Mouse (Mus musculus) heart, embryonic 11.5 days (tissue): ENCODE measurements around the gene Hs6st3. TPM values are rescaled to one million over a fixed set of nuclear protein-coding genes. Genes with fewer than 3 reads are reported as not detected.
A peak's percentile ranks its signal among the peaks of the same experiment; 100 is the strongest.

Experiments used
- ATAC-seq: fragments of 200-750 bp; cut with Nextera tagmentation; replicated peaks from 2 replicates; pipeline ENCODE4 v1.8.0; 2017; ENCODE audit warnings: moderate library complexity; ENCODE audit not compliant: insufficient number of reproducible peaks, low FRiP score, low TSS enrichment
- H3K27ac ChIP-seq: fragments of 300-500 bp; sonication (generic); 2 replicates; pipeline ENCODE4 v1.5.1; 2014; ENCODE audit warnings: mild to moderate bottlenecking, low read depth, low read length
- H3K27me3 ChIP-seq: fragments of 300-500 bp; sonication (generic); 2 replicates; pipeline ENCODE4 v1.6.1; 2014; ENCODE audit warnings: mild to moderate bottlenecking, low read length, mixed read lengths; ENCODE audit not compliant: control insufficient read depth, insufficient read depth
- H3K36me3 ChIP-seq: fragments of 300-500 bp; sonication (generic); 2 replicates; pipeline ENCODE4 v1.6.1; 2014; ENCODE audit warnings: mild to moderate bottlenecking, low read length, moderate library complexity, mixed read lengths; ENCODE audit not compliant: control insufficient read depth, insufficient read depth
- H3K4me1 ChIP-seq: fragments of 300-500 bp; sonication (generic); 2 replicates; pipeline ENCODE4 v1.6.1; 2014; ENCODE audit warnings: low read length; ENCODE audit not compliant: control insufficient read depth, insufficient read depth
- H3K4me2 ChIP-seq: fragments of 300-500 bp; sonication (generic); 2 replicates; pipeline ENCODE4 v1.6.1; 2014; ENCODE audit warnings: mild to moderate bottlenecking, moderate library complexity
- H3K4me3 ChIP-seq: fragments of 300-500 bp; sonication (generic); 2 replicates; pipeline ENCODE4 v1.5.1; 2014; ENCODE audit warnings: low read depth, low read length
- H3K9ac ChIP-seq: fragments of 300-500 bp; sonication (generic); 2 replicates; pipeline ENCODE4 v1.6.1; 2014; ENCODE audit warnings: mild to moderate bottlenecking, low read depth, low read length, moderate library complexity
- H3K9me3 ChIP-seq: fragments of 300-500 bp; sonication (generic); replicated peaks from 2 replicates; pipeline ENCODE4 v1.6.1; 2016; ENCODE audit warnings: low read length; ENCODE audit not compliant: control insufficient read depth
- WGBS: fragments of 180-500 bp; shearing (Covaris S2); extraction: QIAGEN DNeasy Blood & Tissue Kit; methylation state at CpG from one replicate; pipeline ENCODE4 v1.1.7; 2014; ENCODE audit not compliant: insufficient replicate concordance; 5-methylcytosine and 5-hydroxymethylcytosine counted together
- polyA plus RNA-seq: library from polyadenylated mRNA; unstranded; fragments of >200 nt; fragmentation: Nextera tagmentation; extraction: Ambion mirVana; gene quantifications from 2 replicates; pipeline ENCODE4 v1.2.1, GENCODE M21; 2014

Hs6st3 gene
- polyA plus RNA-seq, 1 experiment from 2014 or later: 0.20 TPM

DNA sequence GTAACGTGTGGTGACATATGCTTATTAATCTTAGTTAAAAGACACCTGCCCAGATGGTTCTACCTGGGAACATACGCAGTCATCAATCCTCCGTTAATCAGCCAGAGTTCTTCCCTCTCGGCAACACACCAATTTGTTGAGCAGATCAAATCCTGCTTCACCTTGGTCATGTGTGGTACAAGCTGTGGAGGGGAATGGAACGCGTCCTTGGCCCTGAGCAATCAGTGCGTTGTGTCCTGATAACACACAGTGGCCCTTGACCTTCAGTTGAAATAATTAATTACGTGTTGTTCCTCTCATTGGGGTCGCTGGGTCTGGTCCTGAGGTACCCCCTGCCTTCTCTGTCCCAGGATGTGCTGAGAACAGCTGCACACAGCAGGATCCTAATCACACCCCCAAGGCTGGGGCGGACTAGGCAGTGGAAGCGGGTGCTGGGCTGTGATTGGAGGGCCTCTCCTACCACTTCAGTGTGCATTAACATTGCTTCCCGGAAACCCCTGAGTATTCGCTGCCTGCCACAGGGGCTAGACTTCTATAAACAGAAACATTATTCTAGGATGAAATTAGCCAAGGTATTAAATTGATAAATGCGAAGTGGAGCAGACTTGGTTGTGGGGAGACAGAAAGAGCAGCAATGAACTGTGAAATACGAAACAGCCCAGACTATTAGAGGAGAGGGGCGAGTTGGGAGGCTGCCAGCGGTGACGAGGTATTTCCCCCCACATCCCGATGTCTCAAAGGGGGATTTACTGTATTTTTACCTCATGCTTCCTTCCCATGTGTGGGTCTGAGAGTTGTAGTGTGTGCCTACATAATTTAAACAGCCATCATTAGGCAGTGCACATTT, 693.2 kb downstream of the Hs6st3 start:
- WGBS: 31% methylated on average over 19 of the region's 19 CpGs
- Histone ChIP-seq H3K9ac (no peak overlapping the region), H3K4me2 (peak overlapping the region; percentile 56), H3K9me3 (no peaks in the 10 kb centered on the region), H3K4me3 (peak overlapping the region; percentile 24; the same call in 1 of the 2 replicates), H3K4me1 (no peaks in the 10 kb centered on the region), H3K27me3 (no peaks in the 10 kb centered on the region), H3K36me3 (no peaks in the 10 kb centered on the region), H3K27ac (no peak overlapping the region)
- 0 out of 2 replicates have a peak, but pooled peaks have one; percentile 46 for ATAC-seq

GRCm38 (mm10) chr14:119832012-119832325, 693.8 kb downstream of the Hs6st3 start:
- no peak overlapping the region for H3K9ac ChIP-seq
- no peaks in the 10 kb centered on the region for H3K9me3 ChIP-seq
- no peaks in the 10 kb centered on the region for H3K36me3 ChIP-seq
- ATAC-seq: no peak
- peak overlapping the region; percentile 56 for H3K4me2 ChIP-seq
- H3K4me3 ChIP-seq: no peak overlapping the region
- H3K27me3 ChIP-seq: no peaks in the 10 kb centered on the region
- 72% methylated on average over 7 of the region's 7 CpGs for WGBS
- H3K4me1 ChIP-seq: no peaks in the 10 kb centered on the region
- H3K27ac ChIP-seq: no peak overlapping the region

- WGBS: 37% methylated on average over 9 of the region's 9 CpGs
Observed at GRCm38 (mm10) chr14:119832940-119833339, 694.8 kb downstream of the Hs6st3 start.

DNA sequence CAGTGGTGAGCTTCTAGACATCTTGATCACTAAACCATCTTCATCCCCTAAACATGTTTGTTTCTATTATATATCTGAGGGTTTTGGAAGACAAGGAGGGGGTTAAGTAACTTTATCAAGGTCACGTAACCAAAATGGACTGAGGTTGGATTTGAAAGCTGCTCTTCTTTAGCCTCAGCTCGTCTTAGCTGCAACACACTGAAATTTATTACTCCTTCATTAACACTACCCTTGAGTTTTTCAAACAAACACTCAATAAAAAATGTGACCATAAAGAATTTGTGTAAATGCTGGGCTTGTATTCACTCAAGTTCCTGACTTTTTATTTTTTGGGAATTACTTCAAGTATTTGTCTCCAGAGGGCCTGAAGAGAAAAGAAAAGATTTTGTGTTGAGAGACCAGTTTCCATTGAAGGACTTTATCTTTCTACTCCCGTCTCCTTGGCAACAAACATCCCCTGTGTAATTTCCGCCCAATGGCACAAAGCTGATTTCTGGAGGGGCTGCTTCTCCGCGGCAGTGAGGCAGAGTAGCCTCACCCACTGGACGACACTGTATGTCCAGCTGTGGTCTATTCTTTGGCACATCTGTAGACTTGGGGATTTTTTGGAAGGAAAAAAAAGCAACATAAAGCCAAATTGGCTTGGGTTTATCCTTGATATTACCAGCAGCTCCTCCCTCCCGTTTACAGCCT, 696.0 kb downstream of the Hs6st3 start:
- Histone ChIP-seq H3K9me3 (no peaks in the 10 kb centered on the region), H3K36me3 (no peaks in the 10 kb centered on the region), H3K9ac (no peak overlapping the region), H3K4me2 (no peak overlapping the region), H3K4me3 (no peak overlapping the region), H3K27ac (no peak overlapping the region), H3K27me3 (no peaks in the 10 kb centered on the region), H3K4me1 (no peaks in the 10 kb centered on the region)
- whole genome bisulfite sequencing: 52% methylated on average over 8 of the region's 8 CpGs
- no peak for ATAC-seq

More at GRCm38 (mm10) chr14:119832940-119833339, 694.8 kb downstream of the Hs6st3 start:
- Histone ChIP-seq H3K36me3 (no peaks in the 10 kb centered on the region), H3K27ac (no peak overlapping the region), H3K9ac (no peak overlapping the region), H3K4me2 (no peak overlapping the region), H3K4me3 (no peak overlapping the region), H3K9me3 (no peaks in the 10 kb centered on the region), H3K27me3 (no peaks in the 10 kb centered on the region), H3K4me1 (no peaks in the 10 kb centered on the region)
- no peak for ATAC-seq

DNA sequence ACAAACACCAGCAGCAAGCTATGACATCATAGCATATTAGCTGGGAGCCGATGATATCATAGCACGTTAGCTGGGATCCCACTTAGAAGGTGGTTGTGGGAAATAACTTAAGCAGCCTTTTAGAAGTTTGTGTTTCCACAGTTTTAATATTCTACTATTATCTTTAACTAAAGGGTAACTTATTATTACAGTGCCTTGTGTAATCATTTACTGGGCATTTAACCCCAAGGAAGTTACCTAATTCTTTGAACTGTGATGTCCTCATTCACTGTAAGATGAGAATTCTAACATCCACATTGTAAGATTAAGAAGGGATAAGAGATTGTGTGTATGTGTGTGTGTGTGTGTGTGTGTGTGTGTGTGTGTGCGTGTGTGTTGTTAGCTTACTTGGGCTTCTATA, 697.9 kb downstream of the Hs6st3 start:
- no peak overlapping the region for H3K9ac ChIP-seq
- H3K36me3 ChIP-seq: no peaks in the 10 kb centered on the region
- H3K27me3 ChIP-seq: no peaks in the 10 kb centered on the region
- ATAC-seq: no peak
- H3K4me3 ChIP-seq: no peak overlapping the region
- no peaks in the 10 kb centered on the region for H3K9me3 ChIP-seq
- WGBS: 83% methylated on average over 3 of the region's 3 CpGs
- H3K4me2 ChIP-seq: no peak overlapping the region
- no peaks in the 10 kb centered on the region for H3K4me1 ChIP-seq
- no peak overlapping the region for H3K27ac ChIP-seq

DNA sequence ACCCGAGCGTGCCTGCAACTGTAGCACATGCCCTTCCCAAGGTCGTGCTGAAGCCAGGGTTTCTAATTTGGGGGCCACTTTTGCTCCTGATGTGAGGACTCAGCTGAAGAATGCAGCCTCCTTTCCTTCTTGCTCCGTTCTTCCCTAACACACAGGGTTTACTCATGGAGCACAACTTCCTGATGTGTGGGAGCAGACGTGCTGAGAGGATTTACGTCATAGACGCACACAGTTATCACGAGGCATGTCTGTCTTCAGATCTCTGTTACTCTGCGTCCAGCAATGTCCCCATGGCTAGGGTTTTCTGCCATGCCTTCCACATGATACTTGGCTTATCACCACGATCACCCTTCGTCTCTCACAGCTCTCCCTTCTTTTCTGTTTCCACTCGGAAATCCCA, 709.4 kb downstream of the Hs6st3 start:
- no peaks in the 10 kb centered on the region for H3K27me3 ChIP-seq
- 35% methylated on average over 12 of the region's 12 CpGs for WGBS
- H3K27ac ChIP-seq: no peak overlapping the region
- peaks cover 7% of the 10 kb centered on the region for H3K4me1 ChIP-seq
- no peak for ATAC-seq
- peak overlapping the region; percentile 8 for H3K4me3 ChIP-seq
- no peaks in the 10 kb centered on the region for H3K36me3 ChIP-seq
- H3K4me2 ChIP-seq: peak overlapping the region; percentile 51
- H3K9ac ChIP-seq: no peak overlapping the region
- H3K9me3 ChIP-seq: no peaks in the 10 kb centered on the region

GRCm38 (mm10) chr14:119848759-119849298, 710.7 kb downstream of the Hs6st3 start:
- 60% methylated on average over 4 of the region's 4 CpGs for WGBS
- H3K36me3 ChIP-seq: no peaks in the 10 kb centered on the region
- no peak for ATAC-seq
- H3K4me2 ChIP-seq: no peak overlapping the region
- H3K9me3 ChIP-seq: no peaks in the 10 kb centered on the region
- no peak overlapping the region for H3K9ac ChIP-seq
- no peaks in the 10 kb centered on the region for H3K27me3 ChIP-seq
- no peak overlapping the region for H3K27ac ChIP-seq
- peaks cover 7% of the 10 kb centered on the region for H3K4me1 ChIP-seq
- H3K4me3 ChIP-seq: no peak overlapping the region

GRCm38 (mm10) chr14:119849338-119849737, 711.2 kb downstream of the Hs6st3 start:
- Histone ChIP-seq H3K9ac (no peak overlapping the region), H3K36me3 (no peaks in the 10 kb centered on the region), H3K27ac (no peak overlapping the region), H3K9me3 (no peaks in the 10 kb centered on the region), H3K27me3 (no peaks in the 10 kb centered on the region), H3K4me1 (peaks cover 7% of the 10 kb centered on the region), H3K4me3 (no peak overlapping the region), H3K4me2 (no peak overlapping the region)
- no peak for ATAC-seq
- WGBS: 74% methylated on average over 7 of the region's 7 CpGs
